Mouse (Mus musculus): ENCODE data around the gene Camp. TPM values are rescaled to one million over a fixed set of nuclear protein-coding genes. Genes with fewer than 3 reads are reported as not detected.

The Camp gene
- 2.9 and 5.3 TPM in 2 replicates for polyA plus RNA-seq (2015; fragmentation: Nextera tagmentation; extraction: Ambion mirVana)

GRCm38 (mm10) chr9:109849312-109849758 is at the start of gene Camp:
Gene Camp (minus strand): TSS chr9:109849617.
- H3K4me3 ChIP-seq (replicated peaks) = no peak within 1 kb of the TSS
- H3K27ac ChIP-seq = no peak within 1 kb of the TSS
- H3K4me1 ChIP-seq (replicated peaks) = peaks cover 4% of the 10 kb centered on the region; the same call in 1 of the 2 replicates
- H3K9me3 ChIP-seq = no peaks in the 10 kb centered on the region
- no peak within 1 kb of the TSS for H3K4me2 ChIP-seq (replicated peaks)
- ATAC-seq = peak; percentile 67
- no peaks in the 10 kb centered on the region for H3K36me3 ChIP-seq
- H3K9ac ChIP-seq = no peak within 1 kb of the TSS
- no peaks in the 10 kb centered on the region for H3K27me3 ChIP-seq (replicated peaks)
- 59% methylated on average over 6 of the region's 6 CpGs for WGBS

DNA sequence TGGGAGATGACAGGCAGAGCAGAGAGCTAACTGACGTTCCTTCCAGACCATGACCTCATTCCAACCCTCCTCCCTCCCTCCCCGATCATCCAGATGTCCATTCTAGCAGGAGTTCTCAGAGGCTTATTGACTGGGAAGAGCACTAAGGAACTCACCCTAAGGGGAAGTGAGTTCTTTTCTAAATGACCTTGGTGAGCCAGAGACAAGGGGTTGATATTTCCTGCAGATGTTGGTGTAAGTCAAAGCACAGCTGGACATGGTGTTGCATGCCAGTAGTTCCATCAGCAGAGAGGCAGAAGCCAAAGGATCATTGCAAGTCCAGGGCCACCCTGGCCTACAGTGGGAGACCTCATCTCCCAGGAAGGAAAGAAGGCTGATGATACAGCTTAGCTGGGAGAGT is 48.6 kb upstream of the Camp start:
- no peak for ATAC-seq
- peak overlapping the region; percentile 24; the same call in 1 of the 2 replicates for H3K27ac ChIP-seq
- WGBS = 30% methylated on average over 2 of the region's 2 CpGs

GRCm38 (mm10) chr9:109896253-109897150 is 47.1 kb upstream of the Camp start:
- Histone ChIP-seq H3K9me3 (no peaks in the 10 kb centered on the region), H3K27ac (peak overlapping the region; percentile 62; the same call in 1 of the 2 replicates), H3K9ac (no peak overlapping the region), H3K4me3 (replicated peaks) (no peak overlapping the region), H3K4me1 (replicated peaks) (peaks cover 10% of the 10 kb centered on the region; the same call in 1 of the 2 replicates), H3K4me2 (replicated peaks) (no peak overlapping the region), H3K36me3 (peaks cover 14% of the 10 kb centered on the region), H3K27me3 (replicated peaks) (no peaks in the 10 kb centered on the region)
- 75% methylated on average over 8 of the region's 8 CpGs for WGBS
- ATAC-seq = no peak

More for the DNA sequence above, 48.6 kb upstream of the Camp start:
- H3K36me3 ChIP-seq = peaks cover 1% of the 10 kb centered on the region; the same call in 1 of the 2 replicates
- H3K27me3 ChIP-seq (replicated peaks) = no peaks in the 10 kb centered on the region
- H3K9ac ChIP-seq = no peak overlapping the region
- H3K4me2 ChIP-seq (replicated peaks) = no peak overlapping the region
- no peak overlapping the region for H3K4me3 ChIP-seq (replicated peaks)
- 0 out of 2 replicates have a peak, but pooled peaks cover 7% of the 10 kb centered on the region for H3K4me1 ChIP-seq (replicated peaks)
- no peaks in the 10 kb centered on the region for H3K9me3 ChIP-seq

DNA sequence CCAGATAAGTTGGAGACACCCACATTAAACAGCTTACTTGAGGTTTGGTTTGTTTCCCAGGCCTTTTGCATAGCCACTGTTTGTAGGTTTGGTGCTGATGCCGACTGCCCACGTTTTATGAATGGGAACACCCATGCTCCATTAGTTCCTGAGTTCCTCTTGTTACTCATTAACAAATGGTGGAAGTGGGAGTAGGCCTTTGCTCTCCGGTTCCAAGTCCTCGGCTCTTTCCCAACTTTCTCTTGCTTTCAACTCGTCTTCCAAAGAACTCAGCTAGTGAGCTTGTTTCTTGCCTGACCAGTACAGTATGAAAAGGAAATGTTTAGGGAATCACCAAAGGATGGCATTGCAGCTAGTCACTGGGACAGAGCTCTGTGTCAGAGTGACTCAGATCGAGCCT is 46.2 kb upstream of the Camp start:
- Histone ChIP-seq H3K4me2 (replicated peaks) (no peak overlapping the region), H3K27me3 (replicated peaks) (no peaks in the 10 kb centered on the region), H3K4me3 (replicated peaks) (no peak overlapping the region), H3K27ac (peak overlapping the region; percentile 62; the same call in 1 of the 2 replicates), H3K9me3 (no peaks in the 10 kb centered on the region), H3K9ac (no peak overlapping the region), H3K4me1 (replicated peaks) (peaks cover 10% of the 10 kb centered on the region; the same call in 1 of the 2 replicates), H3K36me3 (peaks cover 22% of the 10 kb centered on the region)
- peak; percentile 79 for ATAC-seq
- 58% methylated on average over 6 of the region's 6 CpGs for WGBS

GRCm38 (mm10) chr9:109894413-109895090 is 45.1 kb upstream of the Camp start:
- H3K27me3 ChIP-seq (replicated peaks) = no peaks in the 10 kb centered on the region
- ATAC-seq = peak; percentile 68
- no peaks in the 10 kb centered on the region for H3K9me3 ChIP-seq
- no peak overlapping the region for H3K9ac ChIP-seq
- H3K4me1 ChIP-seq (replicated peaks) = peaks cover 10% of the 10 kb centered on the region; the same call in 1 of the 2 replicates
- peak overlapping the region; percentile 77 for H3K27ac ChIP-seq
- H3K4me2 ChIP-seq (replicated peaks) = no peak overlapping the region
- WGBS = 25% methylated on average over 6 of the region's 6 CpGs
- no peak overlapping the region for H3K4me3 ChIP-seq (replicated peaks)
- peaks cover 32% of the 10 kb centered on the region for H3K36me3 ChIP-seq

DNA sequence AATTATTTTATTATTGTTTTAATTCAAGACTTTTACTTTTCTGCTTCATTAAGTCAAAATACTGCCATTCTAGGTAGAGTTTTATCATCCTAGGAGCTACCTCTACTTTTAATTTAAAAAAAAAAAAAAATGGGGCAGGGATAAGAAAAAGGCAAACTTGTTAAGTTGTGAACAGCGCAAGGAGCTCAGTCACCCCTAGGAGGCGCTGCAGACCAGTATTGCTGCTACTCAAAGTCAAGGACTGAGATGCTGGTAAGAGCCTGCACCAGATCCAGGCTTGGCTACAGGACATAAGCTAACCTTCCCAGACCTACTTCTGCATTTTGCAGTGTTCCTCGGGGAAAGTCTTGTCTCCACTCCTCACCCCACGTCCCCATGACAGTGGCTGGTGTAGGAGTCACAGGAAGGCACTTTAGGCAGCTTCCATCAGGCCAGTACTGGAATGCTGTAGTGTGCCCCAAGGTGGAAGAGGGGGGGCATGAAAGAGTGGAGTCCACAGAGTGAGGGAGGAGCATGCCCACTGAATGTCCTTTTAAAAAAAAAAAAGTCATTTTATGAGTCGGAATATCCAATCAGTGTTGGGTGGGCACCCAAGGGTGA is 43.3 kb upstream of the Camp start:
- no peaks in the 10 kb centered on the region for H3K27me3 ChIP-seq (replicated peaks)
- no peak overlapping the region for H3K4me2 ChIP-seq (replicated peaks)
- H3K27ac ChIP-seq = no peak overlapping the region
- no peaks in the 10 kb centered on the region for H3K9me3 ChIP-seq
- WGBS = 59% methylated on average over 5 of the region's 5 CpGs
- H3K4me1 ChIP-seq (replicated peaks) = peaks cover 6% of the 10 kb centered on the region; the same call in 1 of the 2 replicates
- no peak overlapping the region for H3K9ac ChIP-seq
- no peak overlapping the region for H3K4me3 ChIP-seq (replicated peaks)
- ATAC-seq = no peak
- H3K36me3 ChIP-seq = peaks cover 49% of the 10 kb centered on the region

DNA sequence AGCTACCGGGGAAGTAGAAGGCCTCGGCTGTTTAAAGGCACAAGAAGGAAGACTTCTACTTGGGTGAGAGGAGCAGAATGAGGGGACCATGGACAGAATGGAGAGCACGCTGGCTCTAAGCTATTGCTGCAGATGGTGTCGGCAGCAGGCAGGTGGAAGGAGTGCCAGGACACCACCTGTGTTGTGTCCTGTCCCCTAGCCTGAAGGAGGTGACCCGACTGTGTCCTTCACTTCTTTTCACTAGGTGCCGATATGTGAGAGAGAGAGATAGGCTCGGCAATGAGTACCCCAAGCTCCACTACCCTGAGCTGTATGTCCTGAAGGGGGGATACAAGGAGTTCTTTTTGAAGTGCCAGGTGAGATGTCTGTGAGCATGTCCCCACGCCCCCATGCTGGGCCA is 42.1 kb upstream of the Camp start:
- no peak for ATAC-seq
- Histone ChIP-seq H3K27me3 (replicated peaks) (no peaks in the 10 kb centered on the region), H3K9ac (no peak overlapping the region), H3K36me3 (peaks cover 56% of the 10 kb centered on the region), H3K4me2 (replicated peaks) (no peak overlapping the region), H3K9me3 (no peaks in the 10 kb centered on the region), H3K4me1 (replicated peaks) (peaks cover 6% of the 10 kb centered on the region; the same call in 1 of the 2 replicates), H3K27ac (no peak overlapping the region), H3K4me3 (replicated peaks) (no peak overlapping the region)
- WGBS = 94% methylated on average over 8 of the region's 8 CpGs

DNA sequence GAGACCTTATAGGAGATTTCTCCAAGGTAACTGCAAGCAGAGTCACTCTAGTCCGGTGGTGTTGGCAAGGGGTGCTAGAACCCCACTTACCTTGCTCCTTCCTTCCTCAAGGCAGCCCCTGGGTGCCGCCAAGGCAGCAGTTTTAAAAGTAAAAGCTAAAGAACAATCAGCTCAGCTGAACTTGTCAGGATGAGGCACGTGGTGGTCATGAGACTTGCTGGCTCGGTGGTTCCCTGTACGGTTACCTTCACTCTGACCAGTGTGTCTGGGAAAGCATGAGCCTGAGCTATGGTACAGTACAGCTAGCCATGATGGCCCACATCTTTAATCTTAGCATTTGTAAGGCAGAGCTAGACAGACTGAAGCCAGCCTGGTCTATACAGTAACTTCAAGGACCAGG is 37.9 kb upstream of the Camp start:
- H3K27ac ChIP-seq = no peak overlapping the region
- no peak overlapping the region for H3K9ac ChIP-seq
- H3K27me3 ChIP-seq (replicated peaks) = no peaks in the 10 kb centered on the region
- 89% methylated on average over 5 of the region's 5 CpGs for WGBS
- no peaks in the 10 kb centered on the region for H3K4me1 ChIP-seq (replicated peaks)
- peaks cover 66% of the 10 kb centered on the region for H3K36me3 ChIP-seq
- no peak overlapping the region for H3K4me3 ChIP-seq (replicated peaks)
- H3K9me3 ChIP-seq = no peaks in the 10 kb centered on the region
- no peak for ATAC-seq
- H3K4me2 ChIP-seq (replicated peaks) = no peak overlapping the region

GRCm38 (mm10) chr9:109886259-109886658 is 36.8 kb upstream of the Camp start:
- Histone ChIP-seq H3K9ac (no peak overlapping the region), H3K27ac (no peak overlapping the region), H3K27me3 (replicated peaks) (no peaks in the 10 kb centered on the region), H3K36me3 (peaks cover 60% of the 10 kb centered on the region), H3K4me2 (replicated peaks) (no peak overlapping the region), H3K4me1 (replicated peaks) (no peaks in the 10 kb centered on the region), H3K9me3 (no peaks in the 10 kb centered on the region), H3K4me3 (replicated peaks) (no peak overlapping the region)
- ATAC-seq = peak; percentile 92
- 60% methylated on average over 4 of the region's 4 CpGs for WGBS

GRCm38 (mm10) chr9:109879305-109879704 is 29.9 kb upstream of the Camp start:
- H3K9ac ChIP-seq = no peak overlapping the region
- H3K27me3 ChIP-seq (replicated peaks) = no peaks in the 10 kb centered on the region
- no peaks in the 10 kb centered on the region for H3K9me3 ChIP-seq
- peak overlapping the region; percentile 26 for H3K4me2 ChIP-seq (replicated peaks)
- WGBS = 68% methylated on average over 1 of the region's 1 CpGs
- peak; percentile 58 for ATAC-seq
- H3K27ac ChIP-seq = peak overlapping the region; percentile 44; the same call in 1 of the 2 replicates
- H3K36me3 ChIP-seq = peaks cover 34% of the 10 kb centered on the region
- H3K4me3 ChIP-seq (replicated peaks) = no peak overlapping the region
- H3K4me1 ChIP-seq (replicated peaks) = peaks cover 7% of the 10 kb centered on the region; the same call in 1 of the 2 replicates

DNA sequence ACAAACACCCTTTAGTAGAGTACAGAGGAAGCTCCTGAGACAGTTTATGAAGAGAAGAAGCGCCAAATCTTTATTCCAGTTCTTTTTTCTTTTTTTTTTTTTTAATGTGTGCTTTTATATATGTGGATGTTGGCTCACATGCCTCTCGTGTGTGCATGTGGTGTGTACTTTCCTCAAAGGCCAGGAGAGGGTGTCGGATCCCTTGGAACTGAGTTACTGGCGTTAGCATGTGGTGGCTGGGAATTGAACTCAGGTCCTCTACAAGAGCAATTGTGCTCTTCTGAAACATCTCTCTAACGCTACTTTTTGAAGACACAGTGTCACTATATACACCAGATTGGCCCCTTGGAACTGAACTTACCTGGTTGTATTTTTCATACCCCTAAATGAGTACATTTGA is 28.2 kb upstream of the Camp start:
- 80% methylated on average over 5 of the region's 5 CpGs for WGBS
- Histone ChIP-seq H3K36me3 (peaks cover 28% of the 10 kb centered on the region; the same call in 1 of the 2 replicates), H3K4me2 (replicated peaks) (peak overlapping the region; percentile 82), H3K4me1 (replicated peaks) (peaks cover 7% of the 10 kb centered on the region; the same call in 1 of the 2 replicates), H3K9ac (peak overlapping the region; percentile 93; the same call in 1 of the 2 replicates), H3K4me3 (replicated peaks) (peak overlapping the region; percentile 85), H3K9me3 (no peaks in the 10 kb centered on the region), H3K27ac (no peak overlapping the region), H3K27me3 (replicated peaks) (no peaks in the 10 kb centered on the region)
- no peak for ATAC-seq

Data from intestine, embryonic 15.5 days (tissue).